Mouse (Mus musculus) thymus, adult 2 months (tissue): Measurements from ENCODE around the gene Fgfr2.

Source experiments
- CTCF ChIP-seq: fragments of 200-500 bp; IDR thresholded peaks from 2 replicates; pipeline ENCODE4 v1.5.1; 2012; ENCODE audit warnings: mild to moderate bottlenecking, control low read depth, low read length, moderate library complexity, borderline replicate concordance; ENCODE audit not compliant: control insufficient read depth, poor library complexity, insufficient read depth; ENCODE audit errors: extremely low read depth
- POLR2A ChIP-seq: fragments of 200-500 bp; IDR thresholded peaks from 2 replicates; pipeline ENCODE4 v1.6.1; 2012; ENCODE audit warnings: mild to moderate bottlenecking, low read length, control low read depth, moderate library complexity; ENCODE audit not compliant: control insufficient read depth, poor library complexity, insufficient read depth; ENCODE audit errors: extremely low read depth

DNA sequence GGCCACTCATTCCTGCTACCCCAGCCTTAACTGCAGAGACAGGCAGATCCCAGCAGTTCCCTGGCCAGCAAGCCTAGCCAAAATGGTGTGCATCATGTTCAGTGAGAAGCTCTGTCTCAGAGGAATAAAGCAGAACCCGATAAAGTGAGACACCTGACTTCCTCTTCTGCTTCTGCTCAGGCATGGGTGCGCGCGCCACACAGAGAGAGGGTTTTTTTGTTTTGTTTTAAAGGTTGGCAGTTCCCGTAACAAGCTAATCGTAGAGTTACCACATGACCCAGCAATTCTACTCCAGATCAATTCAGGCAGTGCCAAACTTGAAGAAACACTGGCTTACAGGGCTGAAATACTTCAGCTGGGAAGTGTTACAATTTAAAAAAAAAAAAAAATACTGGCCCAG is 554.3 kb downstream of the Fgfr2 start:
- TF ChIP-seq CTCF: no peak
- TF ChIP-seq POLR2A: no peak
